Mouse (Mus musculus) CH12.LX (cell line): ENCODE measurements around the gene 4933436I01Rik. TPM values are rescaled to one million over a fixed set of nuclear protein-coding genes. Genes with fewer than 3 reads are reported as not detected.

Experiments
- DNase-seq: peaks from one replicate; pipeline ENCODE4 v3.0.0-alpha.2; 2013; ENCODE audit errors: extremely low read depth
- H3K27ac ChIP-seq: 2 replicates; pipeline ENCODE4 v1.5.1; 2012; ENCODE audit warnings: low read depth, mild to moderate bottlenecking, control low read depth, moderate library complexity; ENCODE audit not compliant: insufficient read depth
- H3K27me3 ChIP-seq: replicated peaks from 2 replicates; pipeline ENCODE3; 2012; ENCODE audit warnings: inconsistent platforms
- H3K36me3 ChIP-seq, 2 experiments: replicated peaks in 1 of 2; 2 replicates each; pipeline versions ENCODE3 to v1.6.1; 2012; ENCODE audit warnings: inconsistent platforms in 1 of 2, low read length in 1 of 2, mild to moderate bottlenecking in 1 of 2, mixed read lengths in 1 of 2, moderate library complexity in 1 of 2; ENCODE audit not compliant: control insufficient read depth in 1 of 2, insufficient read depth in 1 of 2
- H3K4me1 ChIP-seq, 2 experiments: 2 replicates each; pipeline ENCODE4 v1.6.1; 2012; ENCODE audit warnings: inconsistent platforms in 1 of 2, moderate library complexity in 1 of 2; ENCODE audit not compliant: insufficient read depth in 2 of 2, control insufficient read depth in 1 of 2
- H3K4me2 ChIP-seq: 2 replicates; pipeline ENCODE4 v1.6.1; 2012; ENCODE audit warnings: low read depth, mild to moderate bottlenecking, control low read depth; ENCODE audit not compliant: poor library complexity, insufficient read depth, severe bottlenecking
- H3K4me3 ChIP-seq, 3 experiments: fragments of 150-350 bp in 1 of 3; sonication (generic) in 1 of 3; replicated peaks in 1 of 3; 2 replicates each; pipeline versions ENCODE3 to v1.5.1; 2011 to 2012; ENCODE audit warnings: low read depth in 2 of 3, low read length in 2 of 3, mild to moderate bottlenecking in 2 of 3, moderate library complexity in 2 of 3, control low read depth in 1 of 3, improper control_type of control experiment in 1 of 3, inconsistent platforms in 1 of 3, mixed read lengths in 1 of 3; ENCODE audit not compliant: poor library complexity in 1 of 3
- H3K79me2 ChIP-seq: replicated peaks from 2 replicates; pipeline ENCODE4 v1.6.1; 2012; ENCODE audit warnings: mild to moderate bottlenecking, moderate library complexity; ENCODE audit not compliant: control insufficient read depth, poor library complexity, insufficient read depth, severe bottlenecking; ENCODE audit errors: extremely low read depth
- H3K9ac ChIP-seq: 2 replicates; pipeline ENCODE4 v1.6.1; 2012; ENCODE audit warnings: low read depth, mild to moderate bottlenecking, control low read depth, moderate library complexity; ENCODE audit not compliant: insufficient read depth
- H3K9me3 ChIP-seq: replicated peaks from 2 replicates; pipeline ENCODE3; 2012; ENCODE audit warnings: low read length, inconsistent platforms, mixed read lengths
- BHLHE40 ChIP-seq: IDR thresholded peaks from 2 replicates; pipeline ENCODE4 v1.6.1; 2011; ENCODE audit warnings: mild to moderate bottlenecking, low read depth, low read length, improper control_type of control experiment
- CHD1 ChIP-seq: IDR thresholded peaks from 2 replicates; pipeline ENCODE4 v1.6.1; 2012; ENCODE audit warnings: low read depth, low read length, improper control_type of control experiment, inconsistent platforms
- CHD2 ChIP-seq: IDR thresholded peaks from 2 replicates; pipeline ENCODE4 v1.6.1; 2011; ENCODE audit warnings: low read length, improper control_type of control experiment
- CTCF ChIP-seq, 2 experiments: IDR thresholded peaks in 1 of 2; conservative IDR thresholded peaks in 1 of 2; 2 replicates each; pipeline ENCODE4 v1.5.1; 2011 to 2012; ENCODE audit warnings: low read depth in 2 of 2, low read length in 2 of 2, improper control_type of control experiment in 1 of 2, inconsistent platforms in 1 of 2, mild to moderate bottlenecking in 1 of 2, moderate library complexity in 1 of 2
- ELF1 ChIP-seq: IDR thresholded peaks from 2 replicates; pipeline ENCODE4 v1.6.1; 2014; ENCODE audit warnings: low read depth, mild to moderate bottlenecking, inconsistent platforms, low read length, improper control_type of control experiment
- ETS1 ChIP-seq: conservative IDR thresholded peaks from 2 replicates; pipeline ENCODE4 v1.6.1; 2012; ENCODE audit warnings: low read depth, mild to moderate bottlenecking, inconsistent platforms, low read length, improper control_type of control experiment, moderate library complexity
- HCFC1 ChIP-seq: IDR thresholded peaks from 2 replicates; pipeline ENCODE4 v1.6.1; 2012; ENCODE audit warnings: low read depth, mild to moderate bottlenecking, inconsistent platforms, low read length, improper control_type of control experiment
- JUN ChIP-seq: IDR thresholded peaks from 2 replicates; pipeline ENCODE4 v1.6.1; 2011; ENCODE audit warnings: low read depth, mild to moderate bottlenecking, low read length, improper control_type of control experiment, moderate library complexity; ENCODE audit not compliant: insufficient read depth
- MAFK ChIP-seq: IDR thresholded peaks from 2 replicates; pipeline ENCODE4 v1.6.1; 2011; ENCODE audit warnings: low read length, improper control_type of control experiment; ENCODE audit not compliant: insufficient replicate concordance
- MAX ChIP-seq: IDR thresholded peaks from 2 replicates; pipeline ENCODE4 v1.6.1; 2011; ENCODE audit warnings: low read length, improper control_type of control experiment
- MAZ ChIP-seq: IDR thresholded peaks from 2 replicates; pipeline ENCODE4 v1.6.1; 2012; ENCODE audit warnings: low read depth, mild to moderate bottlenecking, inconsistent platforms, low read length, improper control_type of control experiment, moderate library complexity
- MEF2A ChIP-seq: IDR thresholded peaks from 2 replicates; pipeline ENCODE4 v1.6.1; 2014; ENCODE audit warnings: low read depth, mild to moderate bottlenecking, inconsistent platforms, low read length, improper control_type of control experiment, borderline replicate concordance
- MYC ChIP-seq: IDR thresholded peaks from 2 replicates; pipeline ENCODE4 v1.6.1; 2011; ENCODE audit warnings: low read depth, mild to moderate bottlenecking, improper control_type of control experiment, low read length
- NELFE ChIP-seq: IDR thresholded peaks from 2 replicates; pipeline ENCODE4 v1.6.1; 2011; ENCODE audit warnings: low read depth, low read length, improper control_type of control experiment
- NRF1 ChIP-seq: IDR thresholded peaks from 2 replicates; pipeline ENCODE4 v1.6.1; 2014; ENCODE audit warnings: low read depth, mild to moderate bottlenecking, inconsistent platforms, low read length, improper control_type of control experiment, moderate library complexity
- PAX5 ChIP-seq: IDR thresholded peaks from 2 replicates; pipeline ENCODE4 v1.6.1; 2012; ENCODE audit warnings: low read length, inconsistent platforms, mixed read lengths
- POLR2A ChIP-seq: IDR thresholded peaks from 2 replicates; pipeline ENCODE4 v1.6.1; 2011; ENCODE audit warnings: low read depth, mild to moderate bottlenecking, improper control_type of control experiment, low read length
- RCOR1 ChIP-seq: conservative IDR thresholded peaks from 2 replicates; pipeline ENCODE4 v1.6.1; 2012; ENCODE audit warnings: low read depth, mild to moderate bottlenecking, inconsistent platforms, low read length, improper control_type of control experiment
- SIN3A ChIP-seq: IDR thresholded peaks from 2 replicates; pipeline ENCODE4 v1.6.1; 2012; ENCODE audit warnings: low read length, improper control_type of control experiment, inconsistent platforms
- SMC3 ChIP-seq: IDR thresholded peaks from 2 replicates; pipeline ENCODE4 v1.6.1; 2011; ENCODE audit warnings: low read depth, low read length, improper control_type of control experiment
- TBP ChIP-seq: conservative IDR thresholded peaks from 2 replicates; pipeline ENCODE4 v1.6.1; 2011; ENCODE audit warnings: low read depth, low read length, improper control_type of control experiment
- TCF12 ChIP-seq: IDR thresholded peaks from 2 replicates; pipeline ENCODE4 v1.6.1; 2014; ENCODE audit warnings: low read depth, mild to moderate bottlenecking, inconsistent platforms, low read length, improper control_type of control experiment
- UBTF ChIP-seq: IDR thresholded peaks from 2 replicates; pipeline ENCODE4 v1.6.1; 2012; ENCODE audit warnings: low read depth, mild to moderate bottlenecking, inconsistent platforms, low read length, improper control_type of control experiment, moderate library complexity
- ZC3H11A ChIP-seq: IDR thresholded peaks from 2 replicates; pipeline ENCODE4 v1.6.1; 2012; ENCODE audit warnings: low read depth, mild to moderate bottlenecking, inconsistent platforms, low read length, improper control_type of control experiment
- ZNF384 ChIP-seq: IDR thresholded peaks from 2 replicates; pipeline ENCODE4 v1.6.1; 2012; ENCODE audit warnings: low read depth, low read length, improper control_type of control experiment, inconsistent platforms
- dilution Hi-C: fragments of 300-500 bp; cut with MboI; formaldehyde crosslinking; loops from 2 replicates; pipeline ENCODE4 v1.14.3; 2020; ENCODE audit warnings: low sequenced_read_pairs; ENCODE audit not compliant: extremely low pct_unique_long_range_greater_than_20kb, extremely low pct_ligation_motif_present
- in situ Hi-C: fragments of 300-500 bp; cut with MboI; formaldehyde crosslinking; loops from 3 replicates; pipeline ENCODE4 v1.14.3; 2019; ENCODE audit warnings: low sequenced_read_pairs, low pct_ligation_motif_present, low pct_unique_long_range_greater_than_20kb, mixed read lengths
- polyA plus RNA-seq: library from polyadenylated mRNA; unstranded; fragments of >175 nt; gene quantifications from 2 replicates; pipeline ENCODE4 v1.2.1, GENCODE M21; 2012; ENCODE audit warnings: low read depth; ENCODE audit not compliant: insufficient read length
- total RNA-seq, 2 experiments: library from RNA; depleted of rRNA; stranded (reverse); fragments of 300-350 nt in 1 of 2; fragments of >200 nt in 1 of 2; gene quantifications; 2 replicates each; pipeline ENCODE4 v1.2.3; 2012 to 2014

4933436I01Rik gene
- not detected in 2 replicates for total RNA-seq (2012; rRNA removed)
- not detected in 2 replicates for total RNA-seq (2014; rRNA removed)
- not detected in 2 replicates for polyA plus RNA-seq

DNA sequence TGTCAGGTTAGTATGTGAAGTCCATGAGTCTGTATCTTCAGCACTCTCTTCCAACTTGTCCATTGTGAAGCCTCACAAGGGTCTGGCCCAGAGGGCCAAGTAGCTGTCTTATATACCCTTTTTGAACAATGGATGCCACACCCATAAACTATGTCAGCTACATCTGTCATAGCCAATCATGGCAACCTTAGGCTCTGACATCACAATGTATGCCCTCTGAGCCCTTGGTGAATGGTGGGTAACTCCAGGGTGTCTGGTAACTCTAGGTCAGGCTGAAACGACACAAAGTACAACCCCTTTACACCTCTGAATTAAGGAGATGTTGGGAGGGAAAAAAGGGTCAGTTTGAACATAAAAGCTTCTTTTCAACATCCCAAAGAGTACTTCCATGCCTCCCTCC is at the start of gene 4933436I01Rik:
Gene 4933436I01Rik (minus strand): TSS at position 101 of the 400 bp plus-strand sequence.
- dilution Hi-C loops = no loop called here
- Histone ChIP-seq H3K27ac (no peak within 1 kb of the TSS), H3K4me3 (no peak within 1 kb of the TSS), H3K9ac (no peak within 1 kb of the TSS), H3K36me3 (no peaks in the 10 kb centered on the region), H3K79me2 (no peaks in the 10 kb centered on the region), H3K9me3 (peaks cover 7% of the 10 kb centered on the region), H3K4me1 (no peaks in the 10 kb centered on the region), H3K27me3 (no peaks in the 10 kb centered on the region), H3K4me2 (no peak within 1 kb of the TSS)
- no peak for TF ChIP-seq ZNF384
- TF ChIP-seq MAX = no peak
- TF ChIP-seq ELF1 = no peak
- no peak for TF ChIP-seq SMC3
- TF ChIP-seq ZC3H11A = no peak
- no peak for TF ChIP-seq CTCF (conservative IDR thresholded peaks at IDR 0.05 in 1 of 2, IDR thresholded peaks at IDR 0.05 in 1 of 2; ENCODE audit: low read depth in 2 of 2, low read length in 2 of 2)
- TF ChIP-seq TBP = no peak
- no peak for TF ChIP-seq BHLHE40
- DNase-seq = no peak
- in situ Hi-C loops = no loop called here

DNA sequence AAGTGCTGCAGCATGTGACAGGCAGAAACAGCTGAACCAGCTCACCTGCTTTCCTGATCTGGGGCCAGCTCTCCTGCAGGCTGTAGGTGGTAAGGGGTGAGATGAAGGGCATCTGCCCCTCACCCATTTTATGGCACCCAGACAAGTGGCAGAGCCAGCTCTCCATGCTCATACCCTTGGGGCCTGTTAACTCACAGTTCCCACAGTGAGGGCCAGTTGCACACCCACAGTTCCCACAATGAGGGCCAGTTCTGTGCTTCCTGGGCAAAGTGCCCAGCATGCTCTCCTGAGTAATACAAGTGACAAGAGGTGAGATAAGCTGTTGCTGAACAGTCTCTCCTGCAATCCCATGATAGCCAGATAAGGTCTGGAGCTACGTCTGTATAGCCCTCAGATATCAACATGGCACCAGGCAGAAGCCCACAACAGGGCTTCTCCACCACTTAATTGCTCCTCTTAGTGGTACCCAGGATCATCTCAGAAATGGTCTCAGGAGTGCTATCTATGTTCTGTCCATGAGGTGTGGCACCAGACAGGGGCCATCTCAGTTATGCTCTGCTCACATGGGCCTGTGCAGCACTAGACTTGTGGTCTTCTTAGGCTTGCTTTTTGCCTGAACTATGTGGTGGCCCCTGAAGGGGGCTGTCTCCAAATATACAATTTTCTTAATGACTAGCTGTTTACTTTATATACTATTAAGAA is 3.7 kb upstream of the 4933436I01Rik start:
- in situ Hi-C loops = no loop called here
- dilution Hi-C loops = no loop called here
- Histone ChIP-seq H3K4me3 (no peak overlapping the region), H3K27ac (no peak overlapping the region), H3K9ac (no peak overlapping the region), H3K27me3 (no peaks in the 10 kb centered on the region), H3K36me3 (no peaks in the 10 kb centered on the region), H3K9me3 (peaks cover 7% of the 10 kb centered on the region), H3K79me2 (no peaks in the 10 kb centered on the region), H3K4me1 (no peaks in the 10 kb centered on the region), H3K4me2 (no peak overlapping the region)
- DNase-seq = no peak
- no peak for TF ChIP-seq NRF1
- TF ChIP-seq PAX5 = no peak
- TF ChIP-seq CHD2 = no peak
- TF ChIP-seq MYC = no peak
- no peak for TF ChIP-seq ETS1
- no peak for TF ChIP-seq NELFE
- TF ChIP-seq MAFK = no peak
- no peak for TF ChIP-seq MEF2A
- TF ChIP-seq HCFC1 = no peak
- TF ChIP-seq UBTF = no peak
- no peak for TF ChIP-seq POLR2A
- TF ChIP-seq JUN = no peak
- no peak for TF ChIP-seq RCOR1
- TF ChIP-seq SIN3A = no peak
- TF ChIP-seq TBP = no peak
- no peak for TF ChIP-seq MAZ
- TF ChIP-seq TCF12 = no peak
- TF ChIP-seq CHD1 = no peak
